Mouse (Mus musculus) limb, embryonic 12.5 days (tissue): ENCODE measurements around the gene Ggta1. TPM values are rescaled to one million over a fixed set of nuclear protein-coding genes. Genes with fewer than 3 reads are reported as not detected.

Source experiments
- ATAC-seq: fragments of 200-750 bp; cut with Nextera tagmentation; 2 replicates; pipeline ENCODE4 v1.8.0; 2017; ENCODE audit warnings: low read depth, moderate TSS enrichment; ENCODE audit not compliant: insufficient number of reproducible peaks, insufficient read depth, low FRiP score, low TSS enrichment
- H3K27ac ChIP-seq: fragments of 300-500 bp; sonication (generic); 2 replicates; pipeline ENCODE4 v1.5.1; 2016; ENCODE audit warnings: mild to moderate bottlenecking, moderate library complexity
- H3K27me3 ChIP-seq: fragments of 300-500 bp; sonication (generic); 2 replicates; pipeline ENCODE4 v1.6.1; 2016; ENCODE audit warnings: mild to moderate bottlenecking, moderate library complexity
- H3K36me3 ChIP-seq: fragments of 300-500 bp; sonication (generic); 2 replicates; pipeline ENCODE4 v1.6.1; 2016; ENCODE audit warnings: mild to moderate bottlenecking, moderate library complexity
- H3K4me1 ChIP-seq: fragments of 300-500 bp; sonication (generic); replicated peaks from 2 replicates; pipeline ENCODE4 v1.6.1; 2016
- H3K4me2 ChIP-seq: fragments of 300-500 bp; sonication (generic); 2 replicates; pipeline ENCODE4 v1.6.1; 2016; ENCODE audit warnings: mild to moderate bottlenecking, moderate library complexity
- H3K4me3 ChIP-seq: fragments of 300-500 bp; sonication (generic); replicated peaks from 2 replicates; pipeline ENCODE4 v1.5.1; 2016; ENCODE audit warnings: mild to moderate bottlenecking
- H3K9ac ChIP-seq: fragments of 300-500 bp; sonication (generic); replicated peaks from 2 replicates; pipeline ENCODE4 v1.6.1; 2016; ENCODE audit warnings: mild to moderate bottlenecking, moderate library complexity
- H3K9me3 ChIP-seq: fragments of 300-500 bp; sonication (generic); 2 replicates; pipeline ENCODE4 v1.6.1; 2016; ENCODE audit warnings: mild to moderate bottlenecking, moderate library complexity
- WGBS: fragments of 180-500 bp; shearing (Covaris S2); methylation state at CpG from one replicate; pipeline ENCODE4 v1.1.7; 2016; 5-methylcytosine and 5-hydroxymethylcytosine counted together
- polyA plus RNA-seq: library from polyadenylated mRNA; unstranded; fragments of >200 nt; fragmentation: Nextera tagmentation; extraction: Ambion mirVana; gene quantifications from 2 replicates; pipeline ENCODE4 v1.2.1, GENCODE M21; 2016

The Ggta1 gene
- polyA plus RNA-seq, 1 experiment from 2014 or later = 7.8 TPM

- H3K27ac ChIP-seq = no peak overlapping the region
- H3K36me3 ChIP-seq = no peaks in the 10 kb centered on the region
- peaks cover 8% of the 10 kb centered on the region for H3K9me3 ChIP-seq
- no peak overlapping the region for H3K9ac ChIP-seq
- H3K4me3 ChIP-seq = no peak overlapping the region
- peaks cover 7% of the 10 kb centered on the region for H3K4me1 ChIP-seq
- 29% methylated on average over 17 of the region's 17 CpGs for WGBS
- ATAC-seq = no peak
- no peaks in the 10 kb centered on the region for H3K27me3 ChIP-seq
- H3K4me2 ChIP-seq = peak overlapping the region; percentile 24; the same call in 1 of the 2 replicates
These were observed 27.6 kb upstream of the Ggta1 start for GRCm38 (mm10) chr2:35490458-35491111.

- Histone ChIP-seq H3K9me3 (no peaks in the 10 kb centered on the region), H3K4me1 (peaks cover 7% of the 10 kb centered on the region), H3K36me3 (no peaks in the 10 kb centered on the region), H3K4me3 (no peak overlapping the region), H3K27me3 (no peaks in the 10 kb centered on the region), H3K9ac (no peak overlapping the region), H3K4me2 (no peak overlapping the region), H3K27ac (no peak overlapping the region)
- ATAC-seq = no peak
- 65% methylated on average over 3 of the region's 3 CpGs for WGBS
These were observed 24.7 kb upstream of the Ggta1 start for GRCm38 (mm10) chr2:35487700-35488099.

DNA sequence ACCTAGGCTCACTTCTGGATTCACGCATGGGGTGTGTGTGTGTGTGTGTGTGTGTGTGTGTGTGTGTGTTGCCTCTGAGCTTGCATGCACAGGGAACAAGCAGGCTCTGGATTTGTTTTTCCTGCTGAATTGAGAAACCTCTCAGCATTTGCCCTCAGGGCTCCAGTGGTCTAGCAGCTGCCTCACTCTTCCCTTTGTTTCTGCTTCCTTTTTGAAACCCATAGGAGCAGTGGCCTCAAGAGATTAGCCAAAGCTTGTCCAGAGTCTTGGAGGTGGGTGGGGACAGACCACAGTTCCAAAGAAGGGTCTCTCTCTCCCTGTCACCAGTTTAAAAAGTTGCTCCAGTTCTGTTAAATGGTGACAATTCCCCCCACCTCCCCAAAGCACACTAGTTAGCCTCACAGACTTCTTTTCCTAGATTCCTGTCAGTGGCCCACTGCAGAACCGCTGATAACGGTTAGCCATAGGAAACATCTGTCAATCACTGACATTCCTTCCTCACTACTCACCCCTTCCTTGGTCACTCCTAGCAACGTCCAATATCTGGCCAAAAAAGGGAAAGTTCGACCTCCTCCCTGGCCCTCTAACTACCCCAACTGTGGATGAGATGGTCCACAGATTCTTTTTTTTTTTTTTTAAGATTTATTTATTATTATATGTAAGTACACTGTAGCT is 24.1 kb upstream of the Ggta1 start:
- H3K4me1 ChIP-seq = peaks cover 7% of the 10 kb centered on the region
- H3K9me3 ChIP-seq = no peaks in the 10 kb centered on the region
- no peak overlapping the region for H3K4me3 ChIP-seq
- ATAC-seq = no peak; the same call in 1 of the 2 replicates
- WGBS = 56% methylated on average over 5 of the region's 5 CpGs
- H3K27me3 ChIP-seq = no peaks in the 10 kb centered on the region
- no peak overlapping the region for H3K4me2 ChIP-seq
- H3K36me3 ChIP-seq = no peaks in the 10 kb centered on the region
- H3K27ac ChIP-seq = peak overlapping the region; percentile 17; the same call in 1 of the 2 replicates
- no peak overlapping the region for H3K9ac ChIP-seq

GRCm38 (mm10) chr2:35484102-35484501 is 21.1 kb upstream of the Ggta1 start:
- H3K27ac ChIP-seq = no peak overlapping the region
- 93% methylated on average over 3 of the region's 3 CpGs for WGBS
- no peaks in the 10 kb centered on the region for H3K27me3 ChIP-seq
- H3K36me3 ChIP-seq = no peaks in the 10 kb centered on the region
- no peak overlapping the region for H3K4me2 ChIP-seq
- no peak overlapping the region for H3K9ac ChIP-seq
- no peak for ATAC-seq
- H3K9me3 ChIP-seq = no peaks in the 10 kb centered on the region
- no peaks in the 10 kb centered on the region; the same call in 1 of the 2 replicates for H3K4me1 ChIP-seq
- no peak overlapping the region for H3K4me3 ChIP-seq

DNA sequence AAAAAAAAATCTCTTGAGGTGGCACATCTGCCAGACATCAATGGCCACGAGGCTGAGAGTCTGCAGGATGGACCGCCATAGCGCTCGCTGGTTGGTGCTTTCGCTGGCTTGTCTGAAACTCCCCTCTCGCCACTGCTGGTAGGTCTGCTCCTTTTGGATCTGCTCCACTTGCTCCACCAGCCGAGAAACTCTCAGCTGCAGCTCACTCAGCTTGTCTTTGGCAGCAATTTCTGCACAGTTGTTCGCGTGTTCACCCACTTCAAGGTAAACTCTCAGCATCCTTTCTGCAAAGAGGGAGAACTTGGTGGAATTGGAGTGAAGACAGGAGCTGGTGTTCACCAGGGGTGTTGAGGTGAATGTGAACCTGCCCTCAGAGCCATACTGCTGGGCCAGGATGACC is 20.4 kb upstream of the Ggta1 start:
- Histone ChIP-seq H3K27ac (no peak overlapping the region), H3K4me3 (no peak overlapping the region), H3K27me3 (no peaks in the 10 kb centered on the region), H3K4me2 (no peak overlapping the region), H3K9ac (no peak overlapping the region), H3K4me1 (peaks cover 3% of the 10 kb centered on the region; the same call in 1 of the 2 replicates), H3K9me3 (no peaks in the 10 kb centered on the region), H3K36me3 (no peaks in the 10 kb centered on the region)
- WGBS = 86% methylated on average over 9 of the region's 9 CpGs
- no peak for ATAC-seq

GRCm38 (mm10) chr2:35481322-35481990 is 18.4 kb upstream of the Ggta1 start:
- Histone ChIP-seq H3K9ac (no peak overlapping the region), H3K4me1 (0 out of 2 replicates have a peak, but pooled peaks cover 5% of the 10 kb centered on the region), H3K9me3 (no peaks in the 10 kb centered on the region), H3K36me3 (no peaks in the 10 kb centered on the region), H3K27me3 (no peaks in the 10 kb centered on the region), H3K4me2 (no peak overlapping the region), H3K27ac (no peak overlapping the region), H3K4me3 (no peak overlapping the region)
- 81% methylated on average over 7 of the region's 7 CpGs for WGBS
- ATAC-seq = no peak

DNA sequence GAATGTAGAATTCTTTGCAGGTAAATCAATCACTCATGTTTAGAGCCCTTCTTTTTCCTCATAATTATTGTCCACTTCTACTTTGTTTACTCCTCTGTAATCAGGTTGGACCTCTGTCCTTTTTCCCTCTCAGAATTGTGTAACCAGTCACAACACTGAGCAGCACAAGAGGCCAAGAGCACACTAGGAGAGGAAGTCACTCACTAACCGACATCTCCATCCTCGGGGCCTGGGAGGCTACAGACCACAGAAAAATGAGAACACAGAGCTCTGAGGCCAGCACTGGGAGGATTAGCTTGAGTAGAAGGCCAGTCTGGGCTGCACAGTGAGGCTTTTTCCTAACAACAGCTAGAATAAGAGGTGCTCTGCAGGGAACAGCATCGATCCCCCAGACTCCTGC is 17.0 kb upstream of the Ggta1 start:
- Histone ChIP-seq H3K27ac (peak overlapping the region; percentile 59; the same call in 1 of the 2 replicates), H3K36me3 (no peaks in the 10 kb centered on the region)
- 68% methylated on average over 3 of the region's 3 CpGs for WGBS

GRCm38 (mm10) chr2:35478812-35479122 is 15.7 kb upstream of the Ggta1 start:
- 0 out of 2 replicates have a peak, but pooled peaks cover 5% of the 10 kb centered on the region for H3K4me1 ChIP-seq
- H3K4me2 ChIP-seq = no peak overlapping the region
- H3K9me3 ChIP-seq = no peaks in the 10 kb centered on the region
- H3K27me3 ChIP-seq = no peaks in the 10 kb centered on the region
- H3K9ac ChIP-seq = no peak overlapping the region
- H3K4me3 ChIP-seq = no peak overlapping the region
- ATAC-seq = no peak
- H3K27ac ChIP-seq = no peak overlapping the region
- no peaks in the 10 kb centered on the region for H3K36me3 ChIP-seq
- WGBS = 53% methylated on average over 3 of the region's 3 CpGs

More for the DNA sequence above, 17.0 kb upstream of the Ggta1 start:
- H3K27me3 ChIP-seq = no peaks in the 10 kb centered on the region
- no peaks in the 10 kb centered on the region for H3K9me3 ChIP-seq
- H3K4me1 ChIP-seq = 0 out of 2 replicates have a peak, but pooled peaks cover 5% of the 10 kb centered on the region
- H3K4me3 ChIP-seq = no peak overlapping the region
- H3K4me2 ChIP-seq = no peak overlapping the region
- no peak overlapping the region for H3K9ac ChIP-seq
- ATAC-seq = no peak

- Histone ChIP-seq H3K4me1 (0 out of 2 replicates have a peak, but pooled peaks cover 5% of the 10 kb centered on the region), H3K9me3 (no peaks in the 10 kb centered on the region), H3K27me3 (no peaks in the 10 kb centered on the region), H3K36me3 (no peaks in the 10 kb centered on the region), H3K4me2 (no peak overlapping the region), H3K4me3 (no peak overlapping the region), H3K9ac (no peak overlapping the region), H3K27ac (no peak overlapping the region)
- WGBS = 80% methylated on average over 10 of the region's 10 CpGs
- ATAC-seq = no peak
These were observed 15.2 kb upstream of the Ggta1 start for GRCm38 (mm10) chr2:35477999-35478811.

DNA sequence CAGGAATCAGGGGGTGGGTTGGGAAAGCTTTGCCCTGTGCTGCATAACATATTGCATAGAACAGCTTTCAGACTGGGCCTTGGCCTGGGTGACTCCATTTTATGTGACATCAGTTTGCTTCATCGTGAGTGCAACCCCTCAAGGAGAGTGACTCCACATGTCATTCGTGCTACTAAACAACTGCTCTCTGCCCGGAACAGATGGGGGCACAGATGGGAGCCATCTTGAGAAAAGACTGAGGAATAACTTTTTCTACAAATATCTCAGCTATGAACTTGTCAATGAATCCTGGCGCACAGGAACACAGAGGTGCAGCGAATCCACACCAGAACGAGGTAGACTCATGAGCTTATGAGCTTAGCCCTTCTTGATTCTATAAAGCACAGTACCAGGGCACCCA is 14.3 kb upstream of the Ggta1 start:
- Histone ChIP-seq H3K9me3 (no peaks in the 10 kb centered on the region), H3K4me3 (no peak overlapping the region), H3K4me2 (no peak overlapping the region), H3K36me3 (no peaks in the 10 kb centered on the region), H3K9ac (no peak overlapping the region), H3K27ac (no peak overlapping the region), H3K27me3 (no peaks in the 10 kb centered on the region), H3K4me1 (0 out of 2 replicates have a peak, but pooled peaks cover 5% of the 10 kb centered on the region)
- no peak for ATAC-seq
- 88% methylated on average over 6 of the region's 6 CpGs for WGBS

DNA sequence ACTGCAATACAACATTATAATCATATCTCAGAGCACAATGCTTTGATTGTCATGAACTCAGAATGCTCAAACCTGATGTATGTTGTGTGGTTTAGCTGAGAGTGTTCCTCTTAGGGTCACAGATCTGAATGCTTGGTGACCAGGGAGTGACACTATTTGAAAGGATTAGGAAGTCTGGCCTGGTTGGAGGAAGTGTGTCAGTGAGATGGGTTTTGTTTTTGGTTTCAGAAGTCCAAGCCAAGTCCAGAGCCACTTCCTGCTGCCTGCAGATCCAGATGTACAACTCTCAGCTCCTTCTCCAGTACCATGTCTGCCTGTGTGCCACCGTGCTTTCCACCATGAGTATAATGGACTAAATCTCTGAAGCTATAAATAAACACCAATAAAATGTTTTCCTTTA is 11.9 kb upstream of the Ggta1 start:
- Histone ChIP-seq H3K4me1 (0 out of 2 replicates have a peak, but pooled peaks cover 5% of the 10 kb centered on the region), H3K36me3 (no peaks in the 10 kb centered on the region), H3K27ac (no peak overlapping the region), H3K27me3 (no peaks in the 10 kb centered on the region), H3K9ac (no peak overlapping the region), H3K9me3 (no peaks in the 10 kb centered on the region), H3K4me2 (no peak overlapping the region), H3K4me3 (no peak overlapping the region)
- no peak for ATAC-seq
- 91% methylated on average over 1 of the region's 1 CpGs for WGBS
